Comparison of ENCODE assay signal across 20 mouse cellular contexts in genomic region chr15:80810226-80810625, GRCm38 (mm10).
"Had no signal": no experiment of that assay in that cellular context is flagged by ENCODE, and none has a peak within 500 bp of the region (broad histone marks: within the 10 kb centered on the region; RNA-seq: fewer than 3 reads in every experiment).

No protein-coding gene starts in this region.

- H3K9me3 ChIP-seq: kidney, embryonic 15.5 days; liver, embryonic 15.5 days; lung, embryonic 15.5 days; midbrain, embryonic 12.5 days; midbrain, embryonic 15.5 days; neural tube, embryonic 12.5 days; neural tube, embryonic 15.5 days had no signal

- DNase-seq: kidney, adult 11 months; kidney, adult 8-10 months; kidney, postnatal 10 days; kidney, postnatal 4 days; layer of hippocampus, adult 9-11 months; lung, adult 18-20 months; right cerebral cortex, adult 18-20 months; right cerebral cortex, postnatal 14 days; right cerebral cortex, postnatal 4 days; thymus, adult 2 months; thymus, postnatal 25 days had no signal

- H3K27ac ChIP-seq: kidney, embryonic 15.5 days; layer of hippocampus, adult 2 months; liver, embryonic 15.5 days; lung, embryonic 15.5 days; macrophage; midbrain, embryonic 12.5 days; midbrain, embryonic 15.5 days; neural tube, embryonic 12.5 days; neural tube, embryonic 15.5 days had no signal

- ATAC-seq: midbrain, embryonic 15.5 days had no signal

- H3K9ac ChIP-seq: kidney, embryonic 15.5 days; liver, embryonic 15.5 days; lung, embryonic 15.5 days; midbrain, embryonic 12.5 days; midbrain, embryonic 15.5 days; neural tube, embryonic 12.5 days; neural tube, embryonic 15.5 days had no signal

- H3K4me3 ChIP-seq: kidney, embryonic 15.5 days; layer of hippocampus, adult 2 months; liver, embryonic 15.5 days; lung, embryonic 15.5 days; midbrain, embryonic 12.5 days; midbrain, embryonic 15.5 days; neural tube, embryonic 12.5 days; neural tube, embryonic 15.5 days had no signal

- H3K27me3 ChIP-seq: kidney, embryonic 15.5 days; liver, embryonic 15.5 days; lung, embryonic 15.5 days; midbrain, embryonic 12.5 days; midbrain, embryonic 15.5 days; neural tube, embryonic 12.5 days; neural tube, embryonic 15.5 days had no signal

- H3K4me2 ChIP-seq: kidney, embryonic 15.5 days; liver, embryonic 15.5 days; lung, embryonic 15.5 days; midbrain, embryonic 12.5 days; midbrain, embryonic 15.5 days; neural tube, embryonic 12.5 days; neural tube, embryonic 15.5 days had no signal

- H3K36me3 ChIP-seq: kidney, embryonic 15.5 days; lung, embryonic 15.5 days; midbrain, embryonic 15.5 days; neural tube, embryonic 12.5 days; neural tube, embryonic 15.5 days had no signal
